Mouse (Mus musculus): ENCODE data around the gene Tns1.

DNA sequence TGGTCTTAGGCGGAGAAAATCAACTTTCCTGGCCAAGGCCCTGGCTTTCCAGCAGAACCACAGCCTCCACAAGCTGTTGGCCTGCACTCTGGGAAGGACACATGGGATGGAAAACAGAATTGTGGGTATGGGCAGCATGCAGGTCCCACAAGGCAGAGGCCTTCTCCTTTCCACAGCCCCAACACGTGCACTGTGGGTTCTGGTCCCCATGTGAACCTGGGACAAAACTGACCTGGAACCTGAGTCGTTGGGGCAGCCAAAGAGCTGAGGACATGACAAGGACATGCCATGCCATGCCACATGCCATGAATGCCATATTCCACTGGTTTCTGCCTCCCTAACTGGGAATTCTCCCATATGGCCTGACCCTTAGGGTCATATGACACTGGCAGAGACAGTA is 263.8 kb downstream of the Tns1 start:
- TF ChIP-seq CTCF (IDR thresholded peaks at IDR 0.05; ENCODE audit: borderline replicate concordance, control insufficient read depth, extremely low read depth, insufficient read depth, low read length, poor library complexity) (no peak), POLR2A (IDR thresholded peaks at IDR 0.05; ENCODE audit: control insufficient read depth, extremely low read depth, insufficient read depth, low read length, poor library complexity) (no peak)
